Mouse (Mus musculus): ENCODE data around the gene Ncr1. TPM values are rescaled to one million over a fixed set of nuclear protein-coding genes. Genes with fewer than 3 reads are reported as not detected.

The Ncr1 gene
- total and polyA plus RNA-seq, 3 experiments = not detected

Other genes starting within 250 kb of the Ncr1 start
- 0.15 and 0.20 TPM in 2 replicates for gene Ttyh1, start 218.3 kb upstream of the Ncr1 start, total RNA-seq (2012; rRNA removed)
- under 1 TPM in 1 of 2 experiments, not detected in 1; 0.26 TPM for gene Ttyh1, start 218.3 kb upstream of the Ncr1 start, polyA plus RNA-seq (2012; ENCODE audit: insufficient read depth in 1 of 2, insufficient read length in 2 of 2, low read depth in 1 of 2, low replicate concordance in 2 of 2, missing spikeins in 1 of 2)
- 28.2 and 29.6 TPM in 2 replicates for gene Leng8, start 200.7 kb upstream of the Ncr1 start, total RNA-seq (2012; rRNA removed)
- 10 to 100 TPM in 1 of 2 experiments, not detected in 1; 89.9 TPM for gene Leng8, start 200.7 kb upstream of the Ncr1 start, polyA plus RNA-seq (2012; ENCODE audit: insufficient read depth in 1 of 2, insufficient read length in 2 of 2, low read depth in 1 of 2, low replicate concordance in 2 of 2, missing spikeins in 1 of 2)
- gene Leng9, start 187.3 kb upstream of the Ncr1 start, total RNA-seq (2012; rRNA removed) = 1.0 and 1.5 TPM in 2 replicates
- gene Leng9, start 187.3 kb upstream of the Ncr1 start, polyA plus RNA-seq (2012; ENCODE audit: insufficient read depth in 1 of 2, insufficient read length in 2 of 2, low read depth in 1 of 2, low replicate concordance in 2 of 2, missing spikeins in 1 of 2) = 1 to 10 TPM in 1 of 2 experiments, not detected in 1; 1.7 TPM
- gene Cdc42ep5, start 172.9 kb upstream of the Ncr1 start, total RNA-seq (2012; rRNA removed) = not detected in 2 replicates
- gene Cdc42ep5, start 172.9 kb upstream of the Ncr1 start, polyA plus RNA-seq (2012; ENCODE audit: insufficient read depth in 1 of 2, insufficient read length in 2 of 2, low read depth in 1 of 2, low replicate concordance in 2 of 2, missing spikeins in 1 of 2) = under 1 TPM in 1 of 2 experiments, not detected in 1; 0.24 TPM
- not detected in 2 replicates for gene Lilra5, start 100.0 kb upstream of the Ncr1 start, total RNA-seq (2012; rRNA removed)
- not detected for gene Lilra5, start 100.0 kb upstream of the Ncr1 start, polyA plus RNA-seq (2012; ENCODE audit: insufficient read depth in 1 of 2, insufficient read length in 2 of 2, low read depth in 1 of 2, low replicate concordance in 2 of 2, missing spikeins in 1 of 2)
- not detected in 2 replicates for gene Gp6, start 60.0 kb downstream of the Ncr1 start, total RNA-seq (2012; rRNA removed)
- not detected for gene Gp6, start 60.0 kb downstream of the Ncr1 start, polyA plus RNA-seq (2012; ENCODE audit: insufficient read depth in 1 of 2, insufficient read length in 2 of 2, low read depth in 1 of 2, low replicate concordance in 2 of 2, missing spikeins in 1 of 2)
- gene Rdh13, start 107.9 kb downstream of the Ncr1 start, total RNA-seq (2012; rRNA removed) = 33.1 and 46.4 TPM in 2 replicates
- 10 to 100 TPM in 1 of 2 experiments, not detected in 1; 24.0 TPM for gene Rdh13, start 107.9 kb downstream of the Ncr1 start, polyA plus RNA-seq (2012; ENCODE audit: insufficient read depth in 1 of 2, insufficient read length in 2 of 2, low read depth in 1 of 2, low replicate concordance in 2 of 2, missing spikeins in 1 of 2)
- 0.19 TPM in 1 of 2 replicates, not detected in the other for gene Eps8l1, start 123.0 kb downstream of the Ncr1 start, total RNA-seq (2012; rRNA removed)
- under 1 TPM in 1 of 2 experiments, not detected in 1; 0.01 TPM for gene Eps8l1, start 123.0 kb downstream of the Ncr1 start, polyA plus RNA-seq (2012; ENCODE audit: insufficient read depth in 1 of 2, insufficient read length in 2 of 2, low read depth in 1 of 2, low replicate concordance in 2 of 2, missing spikeins in 1 of 2)
- 51.4 and 64.2 TPM in 2 replicates for gene Ppp1r12c, start 164.0 kb downstream of the Ncr1 start, total RNA-seq (2012; rRNA removed)
- 100 to 1,000 TPM in 1 of 2 experiments, not detected in 1; 153 TPM for gene Ppp1r12c, start 164.0 kb downstream of the Ncr1 start, polyA plus RNA-seq (2012; ENCODE audit: insufficient read depth in 1 of 2, insufficient read length in 2 of 2, low read depth in 1 of 2, low replicate concordance in 2 of 2, missing spikeins in 1 of 2)
- 5.0 and 5.4 TPM in 2 replicates for gene Tnnt1, start 178.7 kb downstream of the Ncr1 start, total RNA-seq (2012; rRNA removed)
- gene Tnnt1, start 178.7 kb downstream of the Ncr1 start, polyA plus RNA-seq (2012; ENCODE audit: insufficient read depth in 1 of 2, insufficient read length in 2 of 2, low read depth in 1 of 2, low replicate concordance in 2 of 2, missing spikeins in 1 of 2) = 10 to 100 TPM in 1 of 2 experiments, not detected in 1; 16.4 TPM
- gene Tnni3, start 186.5 kb downstream of the Ncr1 start, total RNA-seq (2012; rRNA removed) = 281 and 353 TPM in 2 replicates
- gene Tnni3, start 186.5 kb downstream of the Ncr1 start, polyA plus RNA-seq (2012; ENCODE audit: insufficient read depth in 1 of 2, insufficient read length in 2 of 2, low read depth in 1 of 2, low replicate concordance in 2 of 2, missing spikeins in 1 of 2) = 100 to 1,000 TPM in 1 of 2 experiments, not detected in 1; 328 TPM
- 0.69 and 0.73 TPM in 2 replicates for gene Dnaaf3, start 194.7 kb downstream of the Ncr1 start, total RNA-seq (2012; rRNA removed)
- gene Dnaaf3, start 194.7 kb downstream of the Ncr1 start, polyA plus RNA-seq (2012; ENCODE audit: insufficient read depth in 1 of 2, insufficient read length in 2 of 2, low read depth in 1 of 2, low replicate concordance in 2 of 2, missing spikeins in 1 of 2) = 1 to 10 TPM in 1 of 2 experiments, not detected in 1; 2.9 TPM
- not detected in 2 replicates for gene Syt5, start 209.8 kb downstream of the Ncr1 start, total RNA-seq (2012; rRNA removed)
- not detected for gene Syt5, start 209.8 kb downstream of the Ncr1 start, polyA plus RNA-seq (2012; ENCODE audit: insufficient read depth in 1 of 2, insufficient read length in 2 of 2, low read depth in 1 of 2, low replicate concordance in 2 of 2, missing spikeins in 1 of 2)

All from MEL (cell line).